Mouse (Mus musculus): ENCODE measurements around the gene Rcan1. TPM values are rescaled to one million over a fixed set of nuclear protein-coding genes. Genes with fewer than 3 reads are reported as not detected.

Gene Rcan1
- polyA plus RNA-seq, 1 experiment from 2014 or later = 37.9 TPM

DNA sequence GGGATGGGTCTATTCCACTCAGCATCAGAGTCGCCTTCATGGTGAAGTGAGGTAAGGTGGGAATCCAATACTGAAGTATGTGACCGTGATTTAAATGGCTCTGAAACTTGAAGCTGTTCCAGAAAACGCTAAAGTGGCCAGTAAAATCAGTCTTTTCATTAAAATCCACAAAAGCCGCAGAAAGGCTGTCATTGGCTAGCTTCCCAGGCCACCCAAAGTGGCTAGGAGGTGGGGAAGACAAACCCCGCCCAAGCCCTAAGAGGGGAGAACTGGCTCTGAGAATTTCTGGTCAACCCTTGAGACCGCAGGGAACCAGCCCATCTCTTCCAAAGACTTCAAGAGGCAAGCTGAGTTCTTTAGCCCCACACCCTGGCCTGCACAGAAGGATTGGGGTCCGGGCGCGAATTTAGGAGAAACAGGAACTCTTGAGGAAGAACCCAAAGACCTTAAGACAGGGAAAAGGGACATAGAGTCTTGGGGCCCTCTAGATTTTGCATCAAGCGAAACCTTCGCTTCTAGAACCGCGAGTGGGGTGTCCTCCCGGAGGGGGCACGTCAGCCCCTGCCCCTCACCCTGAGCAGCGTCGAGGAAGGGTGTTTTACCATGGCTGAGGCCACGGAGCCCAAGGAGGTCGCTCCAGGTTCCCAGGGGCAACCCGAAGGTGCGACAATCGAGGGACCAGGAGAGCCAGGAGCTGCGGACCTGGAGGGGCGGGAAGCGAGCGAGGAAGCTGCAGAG lies 27.4 kb upstream of the Rcan1 start:
- Histone ChIP-seq H3K27ac (no peak overlapping the region), H3K9me3 (replicated peaks; ENCODE audit: low read length) (no peaks in the 10 kb centered on the region), H3K27me3 (ENCODE audit: insufficient read depth, low read length) (peaks cover 18% of the 10 kb centered on the region), H3K9ac (ENCODE audit: low read depth, low read length) (peak overlapping the region; percentile 46; the same call in 1 of the 2 replicates), H3K4me3 (replicated peaks; ENCODE audit: low read depth, low read length) (peak overlapping the region; percentile 47), H3K36me3 (ENCODE audit: insufficient read depth, low read length) (no peaks in the 10 kb centered on the region), H3K4me1 (replicated peaks; ENCODE audit: insufficient read depth, low read length) (peaks cover 6% of the 10 kb centered on the region; the same call in 1 of the 2 replicates), H3K4me2 (ENCODE audit: low read length) (peak overlapping the region; percentile 80)
- no peak for TF ChIP-seq CTCF (IDR thresholded peaks at IDR 0.05; ENCODE audit: low read depth)
- DNase-seq (ENCODE audit: low spot score) = no peak
- WGBS = 9% methylated on average over 26 of the region's 26 CpGs
- no peak; the same call in 1 of the 2 replicates for ATAC-seq (replicated peaks; ENCODE audit: low FRiP score, low read depth)

DNA sequence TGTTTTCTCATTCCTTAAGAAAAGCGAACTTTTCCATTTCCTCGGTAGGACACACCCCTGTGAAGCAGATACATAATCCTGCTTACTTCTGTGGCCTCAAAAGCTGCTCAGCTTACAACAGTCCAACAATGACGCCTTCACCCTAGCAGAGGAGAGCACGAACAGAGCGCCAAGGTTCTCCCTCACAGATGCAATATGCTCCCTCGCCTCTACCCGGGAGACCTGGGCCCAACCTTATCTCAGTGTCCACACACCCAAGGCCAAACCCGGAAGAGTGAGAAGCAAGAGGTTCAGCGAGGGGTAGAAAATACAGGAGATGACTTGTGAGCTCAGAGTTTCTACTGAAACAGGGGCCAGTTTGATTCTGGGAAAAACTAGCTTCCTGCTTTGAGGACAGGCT lies 18.7 kb upstream of the Rcan1 start:
- TF ChIP-seq CTCF (IDR thresholded peaks at IDR 0.05; ENCODE audit: low read depth) = no peak
- Histone ChIP-seq H3K27me3 (ENCODE audit: insufficient read depth, low read length) (no peaks in the 10 kb centered on the region), H3K27ac (no peak overlapping the region), H3K4me1 (replicated peaks; ENCODE audit: insufficient read depth, low read length) (no peaks in the 10 kb centered on the region), H3K9me3 (replicated peaks; ENCODE audit: low read length) (no peaks in the 10 kb centered on the region), H3K9ac (ENCODE audit: low read depth, low read length) (no peak overlapping the region), H3K36me3 (ENCODE audit: insufficient read depth, low read length) (no peaks in the 10 kb centered on the region), H3K4me3 (replicated peaks; ENCODE audit: low read depth, low read length) (no peak overlapping the region), H3K4me2 (ENCODE audit: low read length) (no peak overlapping the region)
- DNase-seq (ENCODE audit: low spot score) (no peak), ATAC-seq (replicated peaks; ENCODE audit: low FRiP score, low read depth) (no peak)
- 74% methylated on average over 9 of the region's 9 CpGs for WGBS

DNA sequence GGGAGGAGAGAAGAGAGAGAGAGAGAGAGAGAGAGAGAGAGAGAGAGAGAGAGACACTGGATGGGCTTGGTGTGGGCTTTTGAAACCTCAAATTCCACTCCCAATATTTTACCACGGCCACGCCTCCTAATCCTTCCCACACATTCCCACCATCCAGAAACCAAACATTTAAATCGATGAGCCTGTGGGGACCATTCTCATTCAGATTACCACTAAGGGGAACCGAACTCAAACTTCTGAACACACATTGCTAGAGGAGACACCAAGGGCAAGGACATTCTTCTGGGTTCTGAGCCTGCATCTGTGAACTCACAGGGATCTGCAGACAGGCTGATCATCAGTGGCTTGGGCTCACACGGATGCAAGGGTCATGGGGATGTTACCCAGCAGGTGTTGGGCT lies 17.8 kb upstream of the Rcan1 start:
- no peak overlapping the region for H3K4me2 ChIP-seq (ENCODE audit: low read length)
- H3K27me3 ChIP-seq (ENCODE audit: insufficient read depth, low read length) = no peaks in the 10 kb centered on the region
- no peak overlapping the region for H3K9ac ChIP-seq (ENCODE audit: low read depth, low read length)
- no peaks in the 10 kb centered on the region for H3K36me3 ChIP-seq (ENCODE audit: insufficient read depth, low read length)
- no peak overlapping the region for H3K4me3 ChIP-seq (replicated peaks; ENCODE audit: low read depth, low read length)
- DNase-seq (ENCODE audit: low spot score) (no peak), ATAC-seq (replicated peaks; ENCODE audit: low FRiP score, low read depth) (no peak)
- 90% methylated on average over 5 of the region's 5 CpGs for WGBS
- no peaks in the 10 kb centered on the region for H3K4me1 ChIP-seq (replicated peaks; ENCODE audit: insufficient read depth, low read length)
- TF ChIP-seq CTCF (IDR thresholded peaks at IDR 0.05; ENCODE audit: low read depth) = no peak
- H3K9me3 ChIP-seq (replicated peaks; ENCODE audit: low read length) = no peaks in the 10 kb centered on the region
- no peak overlapping the region for H3K27ac ChIP-seq

DNA sequence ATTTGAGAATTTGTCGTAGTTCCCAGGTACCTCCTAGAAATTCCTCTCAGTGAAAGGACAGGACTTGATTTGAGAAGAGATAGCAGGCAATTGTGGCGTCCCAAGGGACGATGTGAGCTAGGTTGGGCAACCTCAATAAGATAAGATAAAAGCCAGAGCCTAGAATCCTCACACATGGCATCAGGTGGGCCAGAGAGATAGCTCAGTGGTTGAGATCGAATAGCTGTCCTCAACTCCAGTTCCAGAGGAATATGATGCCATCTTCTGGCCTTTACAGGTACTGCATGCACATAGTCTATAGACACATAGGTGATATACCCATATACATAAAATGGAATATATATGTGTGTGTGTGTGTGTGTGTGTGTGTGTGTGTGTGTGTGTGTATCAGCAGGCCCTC lies 16.8 kb upstream of the Rcan1 start:
- Histone ChIP-seq H3K4me2 (ENCODE audit: low read length) (no peak overlapping the region), H3K27me3 (ENCODE audit: insufficient read depth, low read length) (no peaks in the 10 kb centered on the region), H3K27ac (no peak overlapping the region), H3K9me3 (replicated peaks; ENCODE audit: low read length) (no peaks in the 10 kb centered on the region), H3K36me3 (ENCODE audit: insufficient read depth, low read length) (no peaks in the 10 kb centered on the region), H3K9ac (ENCODE audit: low read depth, low read length) (no peak overlapping the region), H3K4me3 (replicated peaks; ENCODE audit: low read depth, low read length) (no peak overlapping the region), H3K4me1 (replicated peaks; ENCODE audit: insufficient read depth, low read length) (no peaks in the 10 kb centered on the region)
- ATAC-seq (replicated peaks; ENCODE audit: low FRiP score, low read depth) = no peak
- TF ChIP-seq CTCF (IDR thresholded peaks at IDR 0.05; ENCODE audit: low read depth) = peak; percentile 77
- 58% methylated on average over 4 of the region's 4 CpGs for WGBS
- DNase-seq (ENCODE audit: low spot score) = peak; percentile 48

DNA sequence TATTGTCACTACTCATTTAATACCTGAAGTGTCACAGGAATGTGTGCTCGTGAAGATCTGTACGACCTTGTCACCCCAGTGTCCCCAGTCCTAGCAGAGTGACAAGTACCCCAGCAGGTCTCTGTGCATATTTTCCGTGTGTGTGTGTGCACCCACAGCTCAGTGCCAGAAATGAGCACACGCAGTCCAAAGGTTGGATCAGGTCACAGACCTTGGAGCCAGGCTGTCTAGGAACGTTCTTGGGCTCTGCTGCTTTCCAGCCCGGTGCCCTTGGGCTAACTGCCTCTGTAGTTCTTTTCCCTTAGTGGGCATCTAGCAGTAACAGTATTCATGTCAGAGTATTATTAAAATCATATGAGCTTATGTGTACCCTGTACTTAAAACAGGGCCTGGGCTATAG lies 16.4 kb upstream of the Rcan1 start:
- H3K4me2 ChIP-seq (ENCODE audit: low read length) = no peak overlapping the region
- TF ChIP-seq CTCF (IDR thresholded peaks at IDR 0.05; ENCODE audit: low read depth) = no peak
- H3K27ac ChIP-seq = no peak overlapping the region
- no peak for DNase-seq (ENCODE audit: low spot score)
- no peak overlapping the region for H3K4me3 ChIP-seq (replicated peaks; ENCODE audit: low read depth, low read length)
- no peaks in the 10 kb centered on the region for H3K36me3 ChIP-seq (ENCODE audit: insufficient read depth, low read length)
- H3K4me1 ChIP-seq (replicated peaks; ENCODE audit: insufficient read depth, low read length) = no peaks in the 10 kb centered on the region
- H3K9ac ChIP-seq (ENCODE audit: low read depth, low read length) = no peak overlapping the region
- H3K27me3 ChIP-seq (ENCODE audit: insufficient read depth, low read length) = no peaks in the 10 kb centered on the region
- no peak for ATAC-seq (replicated peaks; ENCODE audit: low FRiP score, low read depth)
- 65% methylated on average over 6 of the region's 6 CpGs for WGBS
- no peaks in the 10 kb centered on the region for H3K9me3 ChIP-seq (replicated peaks; ENCODE audit: low read length)

DNA sequence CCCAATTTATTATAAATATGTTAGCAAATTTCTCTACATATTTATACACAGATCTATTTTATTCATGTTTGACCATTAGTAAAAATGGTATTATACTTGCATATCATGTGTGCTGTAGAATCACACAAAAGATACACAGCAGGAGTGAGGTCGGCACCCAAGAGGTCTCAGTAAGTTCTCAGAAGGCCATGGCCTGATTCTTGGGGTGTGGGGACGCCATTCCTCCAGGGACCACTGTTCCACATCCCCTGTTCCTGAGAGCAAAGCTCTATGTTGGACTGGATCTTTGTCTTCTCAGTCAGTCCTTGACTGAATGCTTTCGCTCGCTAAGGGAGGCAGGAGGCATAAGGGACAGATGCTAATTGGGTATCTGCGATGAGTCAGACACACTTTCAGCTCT lies 14.8 kb upstream of the Rcan1 start, which contains the start of gene Clic6:
Gene Clic6, plus strand, starts transcription at position 301 of the 400 bp plus-strand sequence.
- no peaks in the 10 kb centered on the region for H3K4me1 ChIP-seq (replicated peaks; ENCODE audit: insufficient read depth, low read length)
- WGBS = 94% methylated on average over 5 of the region's 5 CpGs
- DNase-seq (ENCODE audit: low spot score) (no peak), ATAC-seq (replicated peaks; ENCODE audit: low FRiP score, low read depth) (no peak)
- no peak within 1 kb of the TSS for H3K9ac ChIP-seq (ENCODE audit: low read depth, low read length)
- no peak within 1 kb of the TSS for H3K4me3 ChIP-seq (replicated peaks; ENCODE audit: low read depth, low read length)
- no peaks in the 10 kb centered on the region for H3K27me3 ChIP-seq (ENCODE audit: insufficient read depth, low read length)
- no peak for TF ChIP-seq CTCF (IDR thresholded peaks at IDR 0.05; ENCODE audit: low read depth)
- no peak within 1 kb of the TSS for H3K27ac ChIP-seq
- no peaks in the 10 kb centered on the region for H3K9me3 ChIP-seq (replicated peaks; ENCODE audit: low read length)
- H3K36me3 ChIP-seq (ENCODE audit: insufficient read depth, low read length) = no peaks in the 10 kb centered on the region
- no peak within 1 kb of the TSS for H3K4me2 ChIP-seq (ENCODE audit: low read length)

Data from kidney, postnatal 0 days (tissue).